Mouse (Mus musculus) embryonic facial prominence, embryonic 11.5 days (tissue): ENCODE measurements around the gene Apoc2. TPM values are rescaled to one million over a fixed set of nuclear protein-coding genes. Genes with fewer than 3 reads are reported as not detected.
A peak's percentile ranks its signal among the peaks of the same experiment; 100 is the strongest.

Experiments used
- ATAC-seq: fragments of 200-750 bp; cut with Nextera tagmentation; replicated peaks from 2 replicates; pipeline ENCODE4 v1.8.0; 2017; ENCODE audit warnings: low read depth; ENCODE audit not compliant: insufficient number of reproducible peaks, low FRiP score, low TSS enrichment
- DNase-seq: peaks from one replicate; pipeline ENCODE4 v3.0.0-alpha.2; 2015; ENCODE audit warnings: low spot score
- H3K27ac ChIP-seq: fragments of 300-500 bp; sonication (generic); replicated peaks from 2 replicates; pipeline ENCODE4 v1.5.1; 2014; ENCODE audit warnings: mild to moderate bottlenecking, low read depth, low read length, control low read depth
- H3K27me3 ChIP-seq: fragments of 300-500 bp; sonication (generic); 2 replicates; pipeline ENCODE4 v1.6.1; 2014; ENCODE audit warnings: mild to moderate bottlenecking, low read length, moderate library complexity, mixed read lengths; ENCODE audit not compliant: control insufficient read depth, insufficient read depth
- H3K36me3 ChIP-seq: fragments of 300-500 bp; sonication (generic); replicated peaks from 2 replicates; pipeline ENCODE4 v1.6.1; 2014; ENCODE audit warnings: low read depth, mild to moderate bottlenecking, low read length, moderate library complexity, mixed read lengths; ENCODE audit not compliant: control insufficient read depth, insufficient read depth
- H3K4me1 ChIP-seq: fragments of 300-500 bp; sonication (generic); 2 replicates; pipeline ENCODE4 v1.6.1; 2014; ENCODE audit warnings: low read length, mixed read lengths; ENCODE audit not compliant: control insufficient read depth, insufficient read depth
- H3K4me2 ChIP-seq: fragments of 300-500 bp; sonication (generic); 2 replicates; pipeline ENCODE4 v1.6.1; 2014; ENCODE audit warnings: low read depth, mild to moderate bottlenecking, control low read depth, low read length, moderate library complexity
- H3K4me3 ChIP-seq: fragments of 300-500 bp; sonication (generic); 2 replicates; pipeline ENCODE4 v1.5.1; 2014; ENCODE audit warnings: low read depth, low read length, control low read depth
- H3K9ac ChIP-seq: fragments of 300-500 bp; sonication (generic); replicated peaks from 2 replicates; pipeline ENCODE4 v1.6.1; 2014; ENCODE audit warnings: mild to moderate bottlenecking, control low read depth, low read length
- H3K9me3 ChIP-seq: fragments of 300-500 bp; sonication (generic); replicated peaks from 2 replicates; pipeline ENCODE4 v1.6.1; 2016; ENCODE audit warnings: mild to moderate bottlenecking, low read length, inconsistent platforms, mixed read lengths; ENCODE audit not compliant: control insufficient read depth
- WGBS: fragments of 180-500 bp; shearing (Covaris S2); extraction: QIAGEN DNeasy Blood & Tissue Kit; methylation state at CpG from one replicate; pipeline ENCODE4 v1.1.7; 2014; 5-methylcytosine and 5-hydroxymethylcytosine counted together
- polyA plus RNA-seq: library from polyadenylated mRNA; unstranded; fragments of >200 nt; fragmentation: Nextera tagmentation; extraction: Ambion mirVana; gene quantifications from 2 replicates; pipeline ENCODE4 v1.2.1, GENCODE M21; 2014

Gene Apoc2
- polyA plus RNA-seq, 1 experiment from 2014 or later, result 0.41 TPM

DNA sequence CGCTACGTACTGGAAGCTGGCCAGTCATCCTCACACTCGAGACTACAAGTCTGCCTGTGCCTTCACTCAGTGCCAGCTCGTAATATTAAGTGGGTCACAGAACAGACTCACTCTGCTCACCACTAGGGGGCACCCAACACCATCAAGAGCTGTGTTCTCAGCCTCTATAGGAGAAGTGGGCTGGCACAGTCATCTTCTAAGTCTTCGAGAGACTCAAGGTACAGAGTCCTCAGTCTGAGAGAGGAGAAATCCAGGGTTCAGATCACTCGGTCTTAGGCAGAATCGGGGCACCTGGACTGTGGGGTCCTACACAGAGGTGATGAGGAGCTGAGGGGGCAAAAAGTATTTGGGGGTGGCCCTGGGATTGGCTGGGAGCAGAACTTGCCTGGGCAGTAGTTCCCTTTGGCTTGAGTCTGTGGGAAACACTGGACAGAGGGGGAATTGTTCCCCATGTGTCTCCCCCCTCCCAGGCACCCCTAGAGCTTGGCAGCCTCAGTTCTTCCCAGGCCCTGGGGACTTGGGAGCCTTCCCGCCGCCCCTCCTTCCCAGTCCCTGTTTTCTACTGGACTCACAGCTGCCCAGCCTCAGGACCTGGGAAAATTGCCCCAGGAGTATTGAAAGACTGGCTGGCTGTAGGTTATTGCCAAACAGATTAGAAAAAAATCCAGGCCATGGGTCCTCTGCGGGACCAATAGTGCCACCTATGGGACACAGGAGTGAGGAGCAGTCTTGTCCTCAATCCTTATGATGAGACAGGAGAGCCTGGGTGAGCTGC lies 8.6 kb downstream of the Apoc2 start:
- peak overlapping the region; percentile 51 for H3K9ac ChIP-seq
- 7% methylated on average over 10 of the region's 10 CpGs for WGBS

GRCm38 (mm10) chr7:19667434-19667833 lies 10.3 kb downstream of the Apoc2 start:
- Histone ChIP-seq H3K4me3 (no peak overlapping the region), H3K27ac (no peak overlapping the region), H3K4me1 (peaks cover 6% of the 10 kb centered on the region; the same call in 1 of the 2 replicates), H3K9ac (no peak overlapping the region), H3K36me3 (no peaks in the 10 kb centered on the region), H3K27me3 (no peaks in the 10 kb centered on the region), H3K4me2 (no peak overlapping the region), H3K9me3 (no peaks in the 10 kb centered on the region)
- WGBS, result 82% methylated on average over 2 of the region's 2 CpGs
- ATAC-seq (no peak), DNase-seq (no peak)

More for the DNA sequence above, 8.6 kb downstream of the Apoc2 start:
- H3K9me3 ChIP-seq, result no peaks in the 10 kb centered on the region
- H3K4me1 ChIP-seq, result no peaks in the 10 kb centered on the region
- no peaks in the 10 kb centered on the region for H3K27me3 ChIP-seq
- H3K36me3 ChIP-seq, result no peaks in the 10 kb centered on the region
- H3K4me2 ChIP-seq, result peak overlapping the region; percentile 16; the same call in 1 of the 2 replicates
- 0 out of 2 replicates have a peak overlapping the region, but pooled peaks have one; percentile 20 for H3K27ac ChIP-seq
- H3K4me3 ChIP-seq, result no peak overlapping the region
- peak; percentile 77 for ATAC-seq
- DNase-seq, result peak; percentile 96

- H3K27me3 ChIP-seq, result no peaks in the 10 kb centered on the region
- no peak overlapping the region for H3K27ac ChIP-seq
- ATAC-seq, result no peak
- no peak overlapping the region for H3K4me3 ChIP-seq
- no peak for DNase-seq
- peaks cover 1% of the 10 kb centered on the region for H3K36me3 ChIP-seq
- H3K9ac ChIP-seq, result no peak overlapping the region
- H3K4me1 ChIP-seq, result peaks cover 6% of the 10 kb centered on the region; the same call in 1 of the 2 replicates
- no peak overlapping the region for H3K4me2 ChIP-seq
- H3K9me3 ChIP-seq, result no peaks in the 10 kb centered on the region
- WGBS, result 62% methylated on average over 3 of the region's 3 CpGs
Observed at GRCm38 (mm10) chr7:19666750-19667149, 11.0 kb downstream of the Apoc2 start.

DNA sequence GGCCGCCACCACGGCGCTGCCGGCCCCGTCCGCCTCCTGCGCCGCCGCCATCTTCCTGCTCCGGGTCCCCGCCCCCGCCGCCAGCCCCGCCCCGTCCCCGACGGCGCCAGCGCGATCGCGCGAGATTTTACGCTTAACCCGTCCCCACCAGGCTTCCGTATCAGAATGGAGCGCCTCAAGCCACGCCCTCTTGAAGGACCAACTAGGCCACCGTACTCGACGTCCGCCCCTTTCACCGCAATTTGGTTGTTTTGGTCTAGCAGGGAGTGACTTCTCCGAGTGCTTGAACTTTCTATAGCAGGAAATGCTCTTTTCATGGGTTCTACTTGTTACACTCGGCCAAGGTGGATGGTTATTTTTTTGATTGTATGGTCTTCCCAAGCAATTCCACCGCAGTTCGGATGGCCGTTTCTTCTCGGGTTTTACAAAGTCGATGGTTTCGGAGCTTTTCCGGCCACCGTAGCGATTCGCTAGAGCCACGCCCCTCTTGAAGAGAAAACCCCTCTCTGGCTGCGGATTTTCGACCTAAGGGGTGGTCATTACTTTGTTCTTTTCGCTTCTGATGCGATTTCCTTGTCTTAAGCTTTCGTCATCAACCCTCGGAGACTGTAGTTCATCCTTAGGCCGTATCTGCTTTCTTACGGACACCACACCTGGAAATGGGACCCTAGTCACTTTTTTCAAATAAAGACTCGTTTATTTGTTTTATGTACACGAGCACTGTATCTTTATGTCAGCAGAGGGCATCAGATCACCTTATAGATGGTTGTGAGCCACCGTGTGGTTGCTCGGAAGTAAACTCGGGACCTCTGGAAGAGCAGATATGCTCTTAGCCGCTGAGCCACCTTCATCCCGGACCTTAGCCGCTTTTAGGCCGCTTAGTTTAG lies 12.5 kb downstream of the Apoc2 start, which contains the start of gene Clptm1:
Clptm1 (minus strand) TSS at position 79 of the 887 bp plus-strand sequence.
- peaks cover 2% of the 10 kb centered on the region for H3K36me3 ChIP-seq
- no peaks in the 10 kb centered on the region for H3K27me3 ChIP-seq
- H3K9ac ChIP-seq, result peak within 1 kb of the TSS; percentile 83
- H3K4me2 ChIP-seq, result peak within 1 kb of the TSS; percentile 80
- no peaks in the 10 kb centered on the region for H3K9me3 ChIP-seq
- H3K27ac ChIP-seq, result peak within 1 kb of the TSS; percentile 77
- ATAC-seq, result peak; percentile 71
- under 1% methylated on average over 59 of the region's 63 CpGs for WGBS
- peak within 1 kb of the TSS; percentile 94 for H3K4me3 ChIP-seq
- H3K4me1 ChIP-seq, result peaks cover 6% of the 10 kb centered on the region; the same call in 1 of the 2 replicates
- peak; percentile 98 for DNase-seq

DNA sequence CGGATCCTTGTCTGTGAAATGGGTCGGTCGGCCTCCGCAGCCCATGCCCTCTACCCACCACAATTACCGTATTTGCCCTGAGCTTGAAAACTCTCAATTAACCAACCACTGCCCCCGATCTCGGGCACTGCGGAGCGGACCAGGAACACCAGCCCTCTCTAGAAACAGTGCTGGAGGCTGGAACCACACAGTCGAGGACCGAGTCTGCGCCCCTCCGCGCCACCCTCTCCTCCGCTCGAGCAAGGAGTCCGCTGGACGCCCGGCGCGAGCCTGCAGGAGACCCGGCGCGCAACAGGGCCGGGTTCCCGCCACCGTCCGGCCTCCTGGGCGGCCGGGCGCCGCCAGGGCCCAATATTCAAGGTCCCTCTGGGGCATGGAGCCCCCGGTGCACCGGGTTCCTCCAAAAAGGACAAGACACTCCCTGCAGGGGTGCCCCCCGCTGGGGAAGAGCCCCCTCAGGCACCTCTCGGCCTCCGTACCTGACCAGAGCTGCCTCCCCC lies 13.2 kb downstream of the Apoc2 start:
- H3K9me3 ChIP-seq, result no peaks in the 10 kb centered on the region
- DNase-seq (no peak), ATAC-seq (peak; percentile 68)
- H3K4me3 ChIP-seq, result peak overlapping the region; percentile 94
- H3K36me3 ChIP-seq, result peaks cover 2% of the 10 kb centered on the region
- peak overlapping the region; percentile 80 for H3K4me2 ChIP-seq
- peaks cover 6% of the 10 kb centered on the region; the same call in 1 of the 2 replicates for H3K4me1 ChIP-seq
- 0 out of 2 replicates have a peak overlapping the region, but pooled peaks have one; percentile 29 for H3K27ac ChIP-seq
- WGBS, result under 1% methylated on average over 37 of the region's 37 CpGs
- H3K9ac ChIP-seq, result peak overlapping the region; percentile 83
- no peaks in the 10 kb centered on the region for H3K27me3 ChIP-seq

DNA sequence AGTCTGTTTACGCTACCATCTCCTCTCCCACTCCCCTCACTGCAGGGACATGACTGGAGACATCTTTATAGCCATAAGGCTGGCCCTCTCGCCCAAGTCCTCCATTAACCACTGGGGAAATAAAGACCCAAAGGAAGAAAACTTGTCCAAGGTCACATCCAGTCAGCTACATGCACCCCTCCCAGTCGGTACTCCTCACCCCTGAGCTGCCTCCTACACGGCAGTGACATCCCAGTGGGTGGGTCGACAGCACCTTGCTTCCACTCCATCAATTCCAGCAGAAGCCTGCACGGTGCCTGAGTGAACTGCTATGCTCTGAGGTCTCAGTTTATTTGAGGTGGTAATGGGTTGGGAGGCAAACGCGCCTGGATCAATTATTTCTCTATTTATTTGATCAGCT lies 13.8 kb downstream of the Apoc2 start:
- peak overlapping the region; percentile 94 for H3K4me3 ChIP-seq
- DNase-seq (no peak), ATAC-seq (0 out of 2 replicates have a peak, but pooled peaks have one; percentile 21)
- H3K36me3 ChIP-seq, result peaks cover 2% of the 10 kb centered on the region
- no peak overlapping the region for H3K27ac ChIP-seq
- no peaks in the 10 kb centered on the region for H3K9me3 ChIP-seq
- WGBS, result 22% methylated on average over 8 of the region's 8 CpGs
- peaks cover 6% of the 10 kb centered on the region; the same call in 1 of the 2 replicates for H3K4me1 ChIP-seq
- peak overlapping the region; percentile 83 for H3K9ac ChIP-seq
- no peaks in the 10 kb centered on the region for H3K27me3 ChIP-seq
- peak overlapping the region; percentile 80 for H3K4me2 ChIP-seq

GRCm38 (mm10) chr7:19652614-19653013 lies 25.1 kb downstream of the Apoc2 start:
- DNase-seq (no peak), ATAC-seq (no peak)
- Histone ChIP-seq H3K4me3 (no peak overlapping the region), H3K27me3 (no peaks in the 10 kb centered on the region), H3K4me2 (no peak overlapping the region), H3K4me1 (no peaks in the 10 kb centered on the region), H3K9me3 (no peaks in the 10 kb centered on the region), H3K27ac (no peak overlapping the region), H3K9ac (no peak overlapping the region), H3K36me3 (peaks cover 5% of the 10 kb centered on the region)
- 95% methylated on average over 2 of the region's 2 CpGs for WGBS
